Mouse (Mus musculus) MEL (cell line): ENCODE measurements around the gene Wdr24. TPM values are rescaled to one million over a fixed set of nuclear protein-coding genes. Genes with fewer than 3 reads are reported as not detected.

Experiments used
- DNase-seq: peaks from one replicate; pipeline ENCODE4 v3.0.0; 2011; ENCODE audit warnings: low read depth, low spot score
- H3K27ac ChIP-seq: 2 replicates; pipeline ENCODE4 v1.5.1; 2012; ENCODE audit warnings: low read depth, mild to moderate bottlenecking, control low read depth, low read length, moderate library complexity; ENCODE audit not compliant: control insufficient read depth
- H3K27me3 ChIP-seq, 2 experiments: fragments of 150-350 bp in 1 of 2; sonication (generic) in 1 of 2; 2 replicates each; pipeline ENCODE4 v1.6.1; 2012; ENCODE audit warnings: low read length in 2 of 2, mild to moderate bottlenecking in 2 of 2, improper control_type of control experiment in 1 of 2, moderate library complexity in 1 of 2; ENCODE audit not compliant: insufficient read depth in 2 of 2, control insufficient read depth in 1 of 2
- H3K36me3 ChIP-seq, 2 experiments: 2 replicates each; pipeline ENCODE4 v1.6.1; 2012 to 2014; ENCODE audit warnings: low read length in 2 of 2, improper control_type of control experiment in 1 of 2, inconsistent platforms in 1 of 2, mild to moderate bottlenecking in 1 of 2; ENCODE audit not compliant: insufficient read depth in 2 of 2, control insufficient read depth in 1 of 2
- H3K4me1 ChIP-seq, 2 experiments: fragments of 150-350 bp in 1 of 2; sonication (generic) in 1 of 2; 2 replicates each; pipeline ENCODE4 v1.6.1; 2012; ENCODE audit warnings: low read length in 2 of 2, improper control_type of control experiment in 1 of 2, mild to moderate bottlenecking in 1 of 2; ENCODE audit not compliant: insufficient read depth in 2 of 2, control insufficient read depth in 1 of 2
- H3K4me3 ChIP-seq, 2 experiments: fragments of 150-350 bp in 1 of 2; sonication (generic) in 1 of 2; 2 replicates each; pipeline ENCODE4 v1.5.1; 2012; ENCODE audit warnings: low read depth in 2 of 2, low read length in 2 of 2, mild to moderate bottlenecking in 2 of 2, moderate library complexity in 2 of 2, control low read depth in 1 of 2, improper control_type of control experiment in 1 of 2; ENCODE audit not compliant: control insufficient read depth in 1 of 2, insufficient read depth in 1 of 2
- H3K79me2 ChIP-seq: 2 replicates; pipeline ENCODE4 v1.6.1; 2012; ENCODE audit warnings: mild to moderate bottlenecking, low read length, moderate library complexity; ENCODE audit not compliant: control insufficient read depth, poor library complexity, insufficient read depth
- H3K9ac ChIP-seq: 2 replicates; pipeline ENCODE4 v1.6.1; 2012; ENCODE audit warnings: low read depth, mild to moderate bottlenecking, control low read depth, low read length, moderate library complexity; ENCODE audit not compliant: control insufficient read depth, poor library complexity, severe bottlenecking
- H3K9me3 ChIP-seq: fragments of 150-350 bp; sonication (generic); replicated peaks from 2 replicates; pipeline ENCODE4 v1.6.1; 2012; ENCODE audit warnings: mild to moderate bottlenecking, low read length, improper control_type of control experiment, moderate library complexity; ENCODE audit not compliant: insufficient read depth
- BHLHE40 ChIP-seq: IDR thresholded peaks from 2 replicates; pipeline ENCODE4 v1.6.1; 2012; ENCODE audit warnings: low read depth, mild to moderate bottlenecking, inconsistent platforms, low read length, improper control_type of control experiment, borderline replicate concordance
- CHD1 ChIP-seq: IDR thresholded peaks from 2 replicates; pipeline ENCODE4 v1.6.1; 2012; ENCODE audit warnings: low read depth, mild to moderate bottlenecking, inconsistent platforms, low read length, improper control_type of control experiment
- CHD2 ChIP-seq: IDR thresholded peaks from 2 replicates; pipeline ENCODE4 v1.6.1; 2011; ENCODE audit warnings: low read length, improper control_type of control experiment
- CTCF ChIP-seq, 3 experiments: IDR thresholded peaks in 2 of 3; conservative IDR thresholded peaks in 1 of 3; 2 replicates each; pipeline ENCODE4 v1.5.1; 2011 to 2012; ENCODE audit warnings: low read length in 3 of 3, low read depth in 2 of 3, mild to moderate bottlenecking in 2 of 3, improper control_type of control experiment in 1 of 3, inconsistent platforms in 1 of 3, mixed read lengths in 1 of 3, moderate library complexity in 1 of 3; ENCODE audit not compliant: control insufficient read depth in 1 of 3, insufficient read depth in 1 of 3, poor library complexity in 1 of 3, severe bottlenecking in 1 of 3
- E2F4 ChIP-seq: IDR thresholded peaks from 2 replicates; pipeline ENCODE4 v1.6.1; 2011; ENCODE audit warnings: low read depth, low read length, improper control_type of control experiment, borderline replicate concordance
- ELF1 ChIP-seq: IDR thresholded peaks from 2 replicates; pipeline ENCODE4 v1.6.1; 2014; ENCODE audit warnings: low read depth, mild to moderate bottlenecking, inconsistent platforms, low read length, improper control_type of control experiment, moderate library complexity
- EP300 ChIP-seq, 2 experiments: IDR thresholded peaks; 2 replicates each; pipeline ENCODE4 v1.6.1; 2011; ENCODE audit warnings: improper control_type of control experiment in 2 of 2, low read length in 2 of 2, low read depth in 1 of 2, mild to moderate bottlenecking in 1 of 2
- ETS1 ChIP-seq: IDR thresholded peaks from 2 replicates; pipeline ENCODE4 v1.6.1; 2012; ENCODE audit warnings: low read depth, mild to moderate bottlenecking, inconsistent platforms, low read length, improper control_type of control experiment, moderate library complexity
- GABPA ChIP-seq: IDR thresholded peaks from 2 replicates; pipeline ENCODE4 v1.6.1; 2012; ENCODE audit warnings: low read depth, mild to moderate bottlenecking, inconsistent platforms, low read length, improper control_type of control experiment, moderate library complexity
- GATA1 ChIP-seq: IDR thresholded peaks from 2 replicates; pipeline ENCODE4 v1.6.1; 2011; ENCODE audit warnings: low read depth, low read length, improper control_type of control experiment
- JUND ChIP-seq: IDR thresholded peaks from 2 replicates; pipeline ENCODE4 v1.6.1; 2011; ENCODE audit warnings: low read depth, mild to moderate bottlenecking, improper control_type of control experiment, low read length
- KAT2A ChIP-seq: conservative IDR thresholded peaks from 2 replicates; pipeline ENCODE4 v1.6.1; 2012; ENCODE audit warnings: low read depth, low read length, improper control_type of control experiment, inconsistent platforms
- MAFK ChIP-seq: IDR thresholded peaks from 2 replicates; pipeline ENCODE4 v1.6.1; 2011; ENCODE audit warnings: low read depth, mild to moderate bottlenecking, low read length, improper control_type of control experiment, borderline replicate concordance
- MAZ ChIP-seq: IDR thresholded peaks from 2 replicates; pipeline ENCODE4 v1.6.1; 2012; ENCODE audit warnings: low read depth, mild to moderate bottlenecking, inconsistent platforms, low read length, improper control_type of control experiment
- MEF2A ChIP-seq: IDR thresholded peaks from 2 replicates; pipeline ENCODE4 v1.6.1; 2014; ENCODE audit warnings: low read depth, mild to moderate bottlenecking, inconsistent platforms, low read length, improper control_type of control experiment; ENCODE audit not compliant: poor library complexity, insufficient replicate concordance, severe bottlenecking; ENCODE audit errors: extremely low read depth
- MXI1 ChIP-seq: IDR thresholded peaks from 2 replicates; pipeline ENCODE4 v1.6.1; 2011; ENCODE audit warnings: mild to moderate bottlenecking, low read depth, low read length, improper control_type of control experiment
- MYB ChIP-seq: IDR thresholded peaks from 2 replicates; pipeline ENCODE4 v1.6.1; 2011; ENCODE audit warnings: mild to moderate bottlenecking, low read depth, low read length, improper control_type of control experiment
- MYC ChIP-seq: IDR thresholded peaks from 2 replicates; pipeline ENCODE4 v1.6.1; 2011; ENCODE audit warnings: low read depth, mild to moderate bottlenecking, low read length, improper control_type of control experiment, moderate library complexity
- NELFE ChIP-seq: IDR thresholded peaks from 2 replicates; pipeline ENCODE4 v1.6.1; 2011; ENCODE audit warnings: low read depth, low read length, improper control_type of control experiment
- NRF1 ChIP-seq: IDR thresholded peaks from 2 replicates; pipeline ENCODE4 v1.6.1; 2014; ENCODE audit warnings: low read depth, mild to moderate bottlenecking, inconsistent platforms, low read length, improper control_type of control experiment, moderate library complexity; ENCODE audit not compliant: poor library complexity, insufficient read depth, severe bottlenecking
- POLR2A ChIP-seq, 2 experiments: IDR thresholded peaks; 2 replicates each; pipeline ENCODE4 v1.6.1; 2011 to 2012; ENCODE audit warnings: low read length in 2 of 2, mild to moderate bottlenecking in 2 of 2, control low read depth in 1 of 2, improper control_type of control experiment in 1 of 2, low read depth in 1 of 2, moderate library complexity in 1 of 2; ENCODE audit not compliant: control insufficient read depth in 1 of 2, insufficient read depth in 1 of 2, poor library complexity in 1 of 2
- POLR2AphosphoS2 ChIP-seq: IDR thresholded peaks from 2 replicates; pipeline ENCODE4 v1.6.1; 2011; ENCODE audit warnings: low read length, improper control_type of control experiment
- POLR2AphosphoS5 ChIP-seq: IDR thresholded peaks from 2 replicates; pipeline ENCODE4 v1.6.1; 2012; ENCODE audit warnings: low read depth, borderline replicate concordance, mild to moderate bottlenecking, inconsistent platforms, low read length, moderate library complexity, mixed read lengths
- RAD21 ChIP-seq: IDR thresholded peaks from 2 replicates; pipeline ENCODE4 v1.6.1; 2011; ENCODE audit warnings: mild to moderate bottlenecking, low read depth, low read length, improper control_type of control experiment
- RCOR1 ChIP-seq: IDR thresholded peaks from 2 replicates; pipeline ENCODE4 v1.6.1; 2012; ENCODE audit warnings: low read depth, mild to moderate bottlenecking, inconsistent platforms, low read length, improper control_type of control experiment
- SIN3A ChIP-seq: IDR thresholded peaks from 2 replicates; pipeline ENCODE4 v1.6.1; 2012; ENCODE audit warnings: low read length, improper control_type of control experiment, inconsistent platforms
- SMC3 ChIP-seq: IDR thresholded peaks from 2 replicates; pipeline ENCODE4 v1.6.1; 2011; ENCODE audit warnings: low read depth, low read length, improper control_type of control experiment
- TAL1 ChIP-seq: IDR thresholded peaks from 2 replicates; pipeline ENCODE4 v1.6.1; 2012; ENCODE audit warnings: mild to moderate bottlenecking, inconsistent platforms, low read length, moderate library complexity, mixed read lengths
- TBP ChIP-seq: IDR thresholded peaks from 2 replicates; pipeline ENCODE4 v1.8.0; 2011; ENCODE audit warnings: low read depth, low read length, improper control_type of control experiment
- TCF12 ChIP-seq: IDR thresholded peaks from 2 replicates; pipeline ENCODE4 v1.6.1; 2014; ENCODE audit warnings: low read depth, mild to moderate bottlenecking, inconsistent platforms, low read length, improper control_type of control experiment, moderate library complexity
- UBTF ChIP-seq: IDR thresholded peaks from 2 replicates; pipeline ENCODE4 v1.6.1; 2012; ENCODE audit warnings: low read depth, mild to moderate bottlenecking, inconsistent platforms, low read length, improper control_type of control experiment, moderate library complexity, borderline replicate concordance; ENCODE audit not compliant: insufficient read depth
- USF1 ChIP-seq: IDR thresholded peaks from 2 replicates; pipeline ENCODE4 v1.6.1; 2014; ENCODE audit warnings: low read depth, mild to moderate bottlenecking, inconsistent platforms, low read length, improper control_type of control experiment, moderate library complexity
- ZC3H11A ChIP-seq: IDR thresholded peaks from 2 replicates; pipeline ENCODE4 v1.6.1; 2012; ENCODE audit warnings: low read depth, mild to moderate bottlenecking, inconsistent platforms, low read length, improper control_type of control experiment
- ZKSCAN1 ChIP-seq: IDR thresholded peaks from 2 replicates; pipeline ENCODE4 v1.6.1; 2012; ENCODE audit warnings: low read depth, mild to moderate bottlenecking, inconsistent platforms, low read length, improper control_type of control experiment, moderate library complexity
- ZMIZ1 ChIP-seq: IDR thresholded peaks from 2 replicates; pipeline ENCODE4 v1.6.1; 2012; ENCODE audit warnings: low read depth, mild to moderate bottlenecking, inconsistent platforms, low read length, improper control_type of control experiment, moderate library complexity
- ZNF384 ChIP-seq: IDR thresholded peaks from 2 replicates; pipeline ENCODE4 v1.6.1; 2012; ENCODE audit warnings: low read depth, mild to moderate bottlenecking, inconsistent platforms, low read length, improper control_type of control experiment
- polyA plus RNA-seq, 2 experiments: library from polyadenylated mRNA; stranded (reverse) in 1 of 2; unstranded in 1 of 2; fragments of >175 nt in 1 of 2; fragments of >200 nt in 1 of 2; gene quantifications; 2 replicates each; pipeline versions ENCODE4 v1.2.1 to v1.2.4; 2012; ENCODE audit warnings: low replicate concordance in 2 of 2, low read depth in 1 of 2; ENCODE audit not compliant: insufficient read length in 2 of 2, insufficient read depth in 1 of 2, missing spikeins in 1 of 2
- total RNA-seq: library from RNA; depleted of rRNA; stranded (reverse); fragments of 300-350 nt; gene quantifications from 2 replicates; pipeline ENCODE4 v1.2.3, GENCODE M21; 2012

Gene Wdr24
- total and polyA plus RNA-seq, 3 experiments, result 35.0 to 38.8 TPM; not detected in 1

- H3K27ac ChIP-seq, result peak overlapping the region; percentile 47
- H3K9me3 ChIP-seq, result no peaks in the 10 kb centered on the region
- no peaks in the 10 kb centered on the region for H3K27me3 ChIP-seq
- H3K36me3 ChIP-seq, result peaks cover 0 to 3% of the 10 kb centered on the region in 2 experiments; a peak in 1 of 4 replicates
- peaks cover 25% of the 10 kb centered on the region for H3K79me2 ChIP-seq
- H3K9ac ChIP-seq, result peak overlapping the region; percentile 80
- H3K4me3 ChIP-seq, result peak overlapping the region; percentile 76 to 79
- peak; percentile 75 for DNase-seq
- H3K4me1 ChIP-seq, result 0 out of 4 replicates have a peak, but pooled peaks cover 0 to 5% of the 10 kb centered on the region in 2 experiments
- TF ChIP-seq TBP (no peak), MAFK (no peak), RCOR1 (0 out of 2 replicates have a peak, but pooled peaks have one; percentile 24), MXI1 (peak; percentile 90), POLR2A (IDR thresholded peaks at IDR 0.05; ENCODE audit: control insufficient read depth in 1 of 2, insufficient read depth in 1 of 2, low read depth in 1 of 2, low read length in 2 of 2, poor library complexity in 1 of 2) (no peak; a peak in 1 of 4 replicates), EP300 (IDR thresholded peaks at IDR 0.05; ENCODE audit: low read depth in 1 of 2, low read length in 2 of 2) (no peak), ZC3H11A (no peak), ZNF384 (no peak), TCF12 (0 out of 2 replicates have a peak, but pooled peaks have one; percentile 11), RAD21 (no peak), TAL1 (no peak), MYB (no peak), POLR2AphosphoS2 (no peak; the same call in 1 of the 2 replicates), E2F4 (no peak), MYC (peak; percentile 92), CHD2 (no peak), JUND (no peak), SIN3A (peak; percentile 77), POLR2AphosphoS5 (no peak), GABPA (no peak), KAT2A (no peak; the same call in 1 of the 2 replicates), UBTF (no peak), NRF1 (no peak), ETS1 (no peak), MEF2A (no peak), ZMIZ1 (no peak), SMC3 (no peak), CTCF (IDR thresholded peaks at IDR 0.05 in 2 of 3, conservative IDR thresholded peaks at IDR 0.05 in 1 of 3; ENCODE audit: control insufficient read depth in 1 of 3, insufficient read depth in 1 of 3, low read depth in 2 of 3, low read length in 3 of 3, poor library complexity in 1 of 3, severe bottlenecking in 1 of 3) (no peak), BHLHE40 (peak; percentile 69), GATA1 (no peak), USF1 (peak; percentile 38; the same call in 1 of the 2 replicates), ELF1 (no peak), CHD1 (0 out of 2 replicates have a peak, but pooled peaks have one; percentile 30), NELFE (no peak; the same call in 1 of the 2 replicates), MAZ (no peak; the same call in 1 of the 2 replicates), ZKSCAN1 (no peak)
These were observed 44.6 kb downstream of the Wdr24 start for GRCm38 (mm10) chr17:25867836-25868600.
